Mouse (Mus musculus): Measurements from ENCODE around the gene Syt9. TPM values are rescaled to one million over a fixed set of nuclear protein-coding genes. Genes with fewer than 3 reads are reported as not detected.

Gene Syt9
- polyA plus RNA-seq (2015; fragmentation: Nextera tagmentation; extraction: Ambion mirVana): 3.9 and 4.2 TPM in 2 replicates

DNA sequence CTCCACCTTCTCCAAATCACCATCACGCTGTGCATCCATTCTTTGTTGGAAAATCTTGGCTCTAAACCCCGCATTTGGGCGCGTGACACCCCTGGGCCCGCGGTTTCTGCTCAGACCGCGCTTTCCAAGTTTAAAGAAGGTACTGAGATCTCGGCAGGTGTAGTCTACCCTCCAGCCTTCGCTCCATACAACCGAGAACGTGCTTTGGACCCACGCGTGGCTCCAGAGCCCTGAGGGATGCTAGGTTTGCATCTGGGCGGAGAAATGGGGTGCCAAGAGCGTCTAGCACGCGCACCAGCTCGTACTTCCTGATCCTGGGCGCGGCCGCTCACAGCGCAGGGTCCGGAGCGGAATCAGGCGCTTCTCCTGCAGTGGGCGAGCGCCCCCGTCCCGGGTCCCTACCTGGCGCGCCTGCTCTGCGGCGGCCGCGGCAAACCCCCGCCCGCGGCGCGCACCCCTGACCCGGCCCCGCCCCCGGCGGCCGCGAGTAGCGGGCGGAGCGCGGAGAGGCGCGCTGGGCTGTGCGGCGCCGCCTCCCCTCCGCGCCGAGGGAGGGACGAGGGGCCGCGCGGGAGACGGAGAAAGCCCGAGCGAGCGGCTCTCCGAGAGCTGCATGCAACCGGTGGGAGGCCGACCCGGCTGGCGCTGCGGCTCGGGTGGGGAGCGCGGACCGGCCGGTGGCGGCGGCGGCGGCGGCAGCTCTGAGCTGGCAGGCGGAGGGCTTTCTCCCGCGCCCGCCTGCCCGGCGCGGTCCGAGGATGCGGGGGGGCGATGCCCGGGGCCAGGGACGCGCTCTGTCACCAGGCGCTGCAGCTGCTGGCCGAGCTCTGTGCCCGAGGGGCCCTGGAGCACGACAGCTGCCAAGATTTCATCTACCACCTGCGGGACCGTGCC, at the start of gene Syt9:
Gene Syt9, plus strand, starts transcription at position 497 of the 894 bp plus-strand sequence.
- 1% methylated on average over 81 of the region's 102 CpGs for WGBS
- H3K27me3 ChIP-seq: peaks cover 76% of the 10 kb centered on the region
- H3K4me3 ChIP-seq: peak within 1 kb of the TSS; percentile 65
- peak; percentile 89 for ATAC-seq (ENCODE audit: insufficient number of reproducible peaks, insufficient read depth, low FRiP score, low TSS enrichment, low read depth)
- no peaks in the 10 kb centered on the region for H3K36me3 ChIP-seq
- H3K9ac ChIP-seq: peak within 1 kb of the TSS; percentile 73
- peaks cover 13% of the 10 kb centered on the region for H3K4me1 ChIP-seq
- no peak within 1 kb of the TSS for H3K27ac ChIP-seq
- peak within 1 kb of the TSS; percentile 99 for H3K4me2 ChIP-seq
- H3K9me3 ChIP-seq: no peaks in the 10 kb centered on the region

DNA sequence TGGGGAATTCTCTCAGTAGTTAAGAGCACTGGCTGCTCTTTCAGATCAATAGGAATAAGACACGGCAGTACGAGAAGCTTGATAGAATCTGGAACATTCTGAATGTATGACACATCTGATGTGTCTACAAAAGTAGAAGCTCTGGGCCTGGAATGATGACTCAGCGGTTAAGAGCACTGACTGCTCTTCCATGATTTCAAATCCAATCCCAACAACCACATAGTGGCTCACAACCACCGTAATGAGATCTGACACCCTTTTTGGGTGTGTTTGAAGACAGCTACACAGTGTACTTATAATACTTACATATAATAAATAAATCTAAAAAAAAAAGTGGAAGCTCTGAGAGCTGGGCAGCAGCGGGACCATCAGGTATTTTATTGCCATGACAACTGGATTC, 31.5 kb upstream of the Syt9 start:
- no peak overlapping the region for H3K4me3 ChIP-seq
- WGBS: 86% methylated on average over 5 of the region's 5 CpGs
- H3K4me2 ChIP-seq: no peak overlapping the region
- H3K9ac ChIP-seq: no peak overlapping the region
- H3K9me3 ChIP-seq: no peaks in the 10 kb centered on the region
- no peaks in the 10 kb centered on the region for H3K36me3 ChIP-seq
- H3K27ac ChIP-seq: no peak overlapping the region
- no peaks in the 10 kb centered on the region for H3K27me3 ChIP-seq
- no peaks in the 10 kb centered on the region for H3K4me1 ChIP-seq
- ATAC-seq (ENCODE audit: insufficient number of reproducible peaks, insufficient read depth, low FRiP score, low TSS enrichment, low read depth): no peak

DNA sequence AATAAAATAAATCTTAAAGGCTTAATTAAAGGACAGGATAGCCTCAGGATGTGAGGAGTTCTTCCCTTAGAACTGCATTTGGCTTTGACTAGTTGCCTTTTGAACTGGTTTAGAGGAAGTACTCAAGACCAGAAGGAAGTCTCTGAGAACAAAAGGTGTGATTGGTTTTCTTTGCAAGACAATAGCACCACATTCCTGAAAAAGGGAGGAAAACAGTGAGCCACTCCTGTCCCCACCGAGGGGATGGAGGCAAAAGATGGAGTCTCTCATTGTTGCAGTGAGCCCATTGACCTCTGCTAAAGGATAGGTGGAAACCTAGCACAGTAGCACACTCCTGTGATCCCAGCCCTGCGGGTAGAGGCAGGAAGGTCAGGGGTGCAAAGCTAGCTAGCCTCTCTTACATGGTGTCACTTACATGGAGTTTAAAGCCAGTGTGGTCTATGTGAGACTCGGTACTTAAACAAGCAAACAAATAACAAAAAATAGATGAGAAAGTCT, 30.9 kb upstream of the Syt9 start:
- Histone ChIP-seq H3K4me2 (no peak overlapping the region), H3K27me3 (no peaks in the 10 kb centered on the region), H3K4me1 (no peaks in the 10 kb centered on the region), H3K4me3 (no peak overlapping the region), H3K27ac (no peak overlapping the region), H3K9me3 (no peaks in the 10 kb centered on the region), H3K9ac (no peak overlapping the region), H3K36me3 (no peaks in the 10 kb centered on the region)
- no peak for ATAC-seq (ENCODE audit: insufficient number of reproducible peaks, insufficient read depth, low FRiP score, low TSS enrichment, low read depth)
- 51% methylated on average over 3 of the region's 3 CpGs for whole genome bisulfite sequencing

DNA sequence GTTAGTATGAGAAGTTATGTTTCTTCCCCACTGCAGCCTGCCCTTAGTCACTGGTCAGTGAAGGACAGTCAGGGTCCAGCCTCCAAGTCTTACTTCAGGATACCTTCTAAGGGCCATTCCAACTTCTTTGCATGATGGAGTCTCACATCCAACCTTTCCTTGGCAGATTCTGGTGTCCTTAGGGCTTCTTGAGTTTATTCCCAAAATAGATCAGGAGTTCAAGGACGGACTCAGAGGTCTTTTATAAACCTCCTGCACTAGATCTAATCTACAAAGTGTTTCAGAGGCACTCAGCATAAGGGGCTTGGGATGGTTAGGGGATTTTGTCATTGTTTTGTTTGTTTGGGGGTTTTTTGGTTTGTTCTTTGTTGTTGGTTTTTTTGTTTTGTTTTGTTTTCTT, 30.3 kb upstream of the Syt9 start:
- WGBS: 78% methylated on average over 1 of the region's 1 CpGs

DNA sequence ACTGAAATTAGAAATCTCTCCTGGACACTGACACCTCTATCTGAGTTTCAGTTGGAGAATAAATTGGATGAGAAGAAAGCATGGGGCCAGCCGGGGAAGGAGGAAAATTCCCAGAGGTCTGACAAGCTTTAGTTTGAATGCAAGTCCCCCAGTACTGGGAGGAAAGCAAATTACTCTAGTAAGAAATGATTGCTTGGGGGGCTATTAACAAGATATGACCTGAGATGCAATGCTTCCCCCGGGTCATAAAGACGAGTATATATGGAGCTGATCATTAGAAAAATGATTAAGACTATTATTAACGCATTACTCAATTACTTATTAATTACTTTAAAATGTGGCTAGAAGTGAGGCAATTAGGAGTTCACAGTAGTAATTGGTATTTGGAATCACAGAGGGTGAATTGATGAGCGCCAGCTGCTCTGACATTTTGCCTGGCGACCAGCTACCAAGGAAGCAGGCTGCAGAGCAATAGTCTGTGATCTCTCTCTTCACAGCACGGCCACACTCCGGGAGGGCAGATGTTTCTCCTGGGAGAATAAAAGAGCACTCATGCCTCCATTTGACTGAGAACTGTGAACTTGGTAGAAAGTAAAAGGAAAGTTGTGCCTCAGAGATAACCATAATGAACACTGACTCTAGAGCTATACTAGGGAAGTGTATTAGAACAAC, 28.9 kb upstream of the Syt9 start:
- no peaks in the 10 kb centered on the region for H3K36me3 ChIP-seq
- H3K4me2 ChIP-seq: no peak overlapping the region
- no peaks in the 10 kb centered on the region for H3K4me1 ChIP-seq
- no peaks in the 10 kb centered on the region for H3K27me3 ChIP-seq
- no peaks in the 10 kb centered on the region for H3K9me3 ChIP-seq
- no peak overlapping the region for H3K4me3 ChIP-seq
- H3K9ac ChIP-seq: no peak overlapping the region
- no peak overlapping the region for H3K27ac ChIP-seq
- WGBS: 59% methylated on average over 8 of the region's 8 CpGs
- ATAC-seq (ENCODE audit: insufficient number of reproducible peaks, insufficient read depth, low FRiP score, low TSS enrichment, low read depth): no peak

More for the DNA sequence above, 30.3 kb upstream of the Syt9 start:
- no peak for ATAC-seq (ENCODE audit: insufficient number of reproducible peaks, insufficient read depth, low FRiP score, low TSS enrichment, low read depth)
- no peaks in the 10 kb centered on the region for H3K36me3 ChIP-seq
- H3K9me3 ChIP-seq: no peaks in the 10 kb centered on the region
- H3K4me3 ChIP-seq: no peak overlapping the region
- no peaks in the 10 kb centered on the region for H3K4me1 ChIP-seq
- no peak overlapping the region for H3K27ac ChIP-seq
- no peak overlapping the region for H3K4me2 ChIP-seq
- H3K27me3 ChIP-seq: no peaks in the 10 kb centered on the region
- no peak overlapping the region for H3K9ac ChIP-seq

DNA sequence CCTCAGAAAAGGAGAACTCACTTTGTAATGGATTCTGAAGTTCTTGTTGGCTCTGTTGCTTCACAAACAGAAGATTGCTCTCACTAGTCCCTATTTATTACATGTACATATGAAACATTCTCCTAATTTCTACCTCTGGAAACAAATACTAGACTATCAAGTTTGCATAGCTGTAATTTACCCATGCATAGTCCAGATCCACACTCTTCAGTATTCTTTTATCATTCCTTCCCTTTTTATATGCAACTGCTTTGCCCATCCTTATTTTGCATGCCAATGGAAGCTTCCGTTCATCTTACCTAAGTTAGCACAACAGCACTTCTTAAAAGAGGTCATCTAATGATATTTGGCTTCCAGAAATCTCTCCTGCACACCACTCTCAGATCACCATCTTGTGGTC, 21.3 kb upstream of the Syt9 start:
- WGBS: 80% methylated on average over 1 of the region's 1 CpGs
- Histone ChIP-seq H3K4me3 (no peak overlapping the region), H3K27ac (no peak overlapping the region), H3K9me3 (no peaks in the 10 kb centered on the region), H3K9ac (no peak overlapping the region), H3K4me2 (no peak overlapping the region), H3K4me1 (no peaks in the 10 kb centered on the region), H3K36me3 (no peaks in the 10 kb centered on the region), H3K27me3 (no peaks in the 10 kb centered on the region)
- ATAC-seq (ENCODE audit: insufficient number of reproducible peaks, insufficient read depth, low FRiP score, low TSS enrichment, low read depth): no peak

DNA sequence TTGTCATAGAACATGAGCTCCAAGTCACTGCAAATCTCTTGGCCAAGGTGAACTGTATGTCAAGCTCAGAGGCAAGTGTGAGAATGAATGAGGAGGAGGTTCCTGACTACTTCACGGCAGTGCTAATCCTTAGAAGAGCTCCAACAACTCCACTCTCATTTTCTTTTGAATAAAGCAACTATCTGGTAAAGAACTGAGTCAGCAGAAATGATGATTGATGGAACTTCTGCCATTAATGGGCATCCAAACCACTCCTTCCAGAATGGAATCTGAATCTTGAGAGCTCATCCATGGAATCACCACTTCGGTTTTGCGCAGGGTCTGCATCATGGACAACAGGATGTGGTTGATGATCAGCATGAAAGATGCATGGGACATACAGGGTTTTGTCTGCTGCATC, 8.4 kb upstream of the Syt9 start:
- H3K9ac ChIP-seq: no peak overlapping the region
- peaks cover 6% of the 10 kb centered on the region; the same call in 1 of the 2 replicates for H3K27me3 ChIP-seq
- H3K4me2 ChIP-seq: no peak overlapping the region
- no peaks in the 10 kb centered on the region for H3K4me1 ChIP-seq
- no peak for ATAC-seq (ENCODE audit: insufficient number of reproducible peaks, insufficient read depth, low FRiP score, low TSS enrichment, low read depth)
- no peak overlapping the region for H3K27ac ChIP-seq
- no peaks in the 10 kb centered on the region for H3K36me3 ChIP-seq
- no peaks in the 10 kb centered on the region for H3K9me3 ChIP-seq
- WGBS: 95% methylated on average over 3 of the region's 3 CpGs
- H3K4me3 ChIP-seq: no peak overlapping the region

DNA sequence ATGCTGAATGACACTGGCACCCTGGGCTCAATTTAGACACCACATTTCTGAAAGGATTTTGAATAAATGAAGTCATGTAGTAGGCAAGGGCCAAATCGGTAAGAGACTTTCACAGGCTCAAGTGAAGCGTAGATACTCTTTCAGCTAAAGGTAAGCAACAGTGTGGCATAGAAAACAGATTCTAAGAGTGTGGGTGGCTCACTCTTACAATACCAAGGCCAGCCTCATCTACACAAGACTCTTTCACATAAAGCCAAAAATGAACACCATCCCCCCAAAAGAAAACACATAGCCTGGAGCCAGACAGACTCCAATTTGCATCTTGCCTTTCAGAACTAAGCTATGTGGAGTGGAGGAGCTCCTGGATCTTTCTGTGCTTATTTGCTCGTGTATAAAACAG, 7.9 kb upstream of the Syt9 start:
- Histone ChIP-seq H3K4me3 (no peak overlapping the region), H3K4me2 (no peak overlapping the region), H3K27ac (no peak overlapping the region), H3K4me1 (no peaks in the 10 kb centered on the region), H3K9me3 (no peaks in the 10 kb centered on the region), H3K27me3 (peaks cover 11% of the 10 kb centered on the region; the same call in 1 of the 2 replicates), H3K9ac (no peak overlapping the region), H3K36me3 (no peaks in the 10 kb centered on the region)
- no peak for ATAC-seq (ENCODE audit: insufficient number of reproducible peaks, insufficient read depth, low FRiP score, low TSS enrichment, low read depth)
- WGBS: 70% methylated on average over 3 of the region's 3 CpGs

DNA sequence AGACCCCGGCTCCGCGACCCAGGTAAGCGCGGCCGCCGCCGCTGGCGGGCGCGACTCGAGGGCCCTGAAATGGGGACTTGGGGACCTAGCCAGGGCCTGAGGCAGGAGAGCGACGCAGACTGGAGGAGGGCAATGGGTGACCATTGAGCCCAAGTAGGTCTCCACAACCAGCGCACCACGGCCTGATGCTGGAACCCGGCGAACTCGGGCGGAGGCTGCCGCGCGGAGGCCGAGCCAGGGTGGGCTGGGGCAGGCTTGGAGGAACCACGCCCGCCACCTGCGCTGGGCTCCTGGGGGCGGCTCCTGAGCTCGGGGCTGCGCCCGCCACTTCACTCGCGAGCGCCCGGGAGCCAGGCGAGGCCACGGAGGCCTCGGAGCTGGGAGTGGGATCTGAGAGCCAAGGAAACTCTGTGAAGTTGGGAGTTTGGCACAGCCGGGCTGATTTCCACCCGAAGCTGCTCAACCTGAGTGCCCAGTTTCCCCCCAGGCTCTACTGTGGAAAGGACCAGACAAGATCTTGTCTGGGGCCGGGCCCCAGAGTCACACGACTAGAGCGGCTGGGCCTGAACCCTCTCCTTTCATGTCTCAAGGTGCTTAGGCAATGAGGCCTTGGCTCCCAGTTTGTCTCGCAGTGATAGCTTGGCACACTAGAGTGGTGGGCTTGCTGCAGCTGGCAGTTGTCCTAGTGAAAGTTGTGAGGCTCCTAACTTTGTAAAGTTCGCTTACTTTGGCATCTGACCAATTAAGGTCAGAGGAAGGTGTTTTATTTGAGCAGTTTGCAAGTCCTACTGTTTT, 795 bp downstream of the Syt9 start:
- H3K4me1 ChIP-seq: peaks cover 13% of the 10 kb centered on the region
- H3K36me3 ChIP-seq: no peaks in the 10 kb centered on the region
- 3% methylated on average over 37 of the region's 45 CpGs for WGBS
- H3K27me3 ChIP-seq: peaks cover 75% of the 10 kb centered on the region
- ATAC-seq (ENCODE audit: insufficient number of reproducible peaks, insufficient read depth, low FRiP score, low TSS enrichment, low read depth): no peak
- peak overlapping the region; percentile 65 for H3K4me3 ChIP-seq
- peak overlapping the region; percentile 73 for H3K9ac ChIP-seq
- H3K4me2 ChIP-seq: peak overlapping the region; percentile 99
- no peaks in the 10 kb centered on the region for H3K9me3 ChIP-seq
- no peak overlapping the region for H3K27ac ChIP-seq

DNA sequence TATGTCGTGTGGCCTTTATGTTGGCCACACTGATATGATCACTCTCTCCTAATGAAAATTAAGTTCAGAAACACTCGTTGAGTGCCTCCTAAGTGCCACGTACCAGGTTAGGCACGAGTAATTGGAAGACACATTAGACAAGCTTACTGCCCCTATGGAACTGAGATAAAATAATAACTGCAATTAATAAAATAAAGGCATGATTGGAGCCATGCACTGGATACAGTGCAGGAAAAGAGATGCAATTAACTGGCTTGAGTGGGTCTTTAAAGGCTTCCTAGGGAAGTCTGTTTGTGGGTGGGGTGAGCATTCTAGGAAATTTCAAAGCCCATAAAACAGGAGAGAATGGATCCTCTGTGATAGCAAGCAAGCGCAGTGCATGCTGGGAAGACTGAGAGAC, 10.0 kb downstream of the Syt9 start:
- no peaks in the 10 kb centered on the region for H3K36me3 ChIP-seq
- no peak overlapping the region for H3K9ac ChIP-seq
- H3K27me3 ChIP-seq: no peaks in the 10 kb centered on the region
- no peak overlapping the region for H3K27ac ChIP-seq
- H3K4me3 ChIP-seq: no peak overlapping the region
- ATAC-seq (ENCODE audit: insufficient number of reproducible peaks, insufficient read depth, low FRiP score, low TSS enrichment, low read depth): no peak
- H3K4me2 ChIP-seq: no peak overlapping the region
- no peaks in the 10 kb centered on the region for H3K4me1 ChIP-seq
- WGBS: 84% methylated on average over 5 of the region's 5 CpGs
- H3K9me3 ChIP-seq: no peaks in the 10 kb centered on the region

DNA sequence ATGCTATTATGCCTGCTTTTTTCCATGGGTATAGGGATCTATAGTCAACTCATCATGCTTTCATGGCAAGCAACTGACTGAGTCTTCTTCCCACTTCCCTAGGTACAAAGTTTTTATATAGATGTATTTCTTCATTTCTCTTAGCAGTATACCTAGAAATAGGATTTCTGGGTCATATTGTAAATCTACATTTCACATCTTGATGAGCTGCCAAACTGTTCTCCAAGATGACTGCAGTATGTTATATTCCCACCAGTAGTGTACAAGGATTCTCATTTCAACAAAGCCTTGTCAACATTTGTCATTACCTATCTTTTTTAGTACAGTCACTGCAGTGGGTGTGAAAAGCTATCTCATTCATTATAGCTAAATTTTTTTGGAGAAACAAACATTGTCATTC, 19.1 kb downstream of the Syt9 start:
- H3K4me2 ChIP-seq: no peak overlapping the region
- H3K36me3 ChIP-seq: no peaks in the 10 kb centered on the region
- no peak overlapping the region for H3K27ac ChIP-seq
- no peaks in the 10 kb centered on the region for H3K27me3 ChIP-seq
- no peak for ATAC-seq (ENCODE audit: insufficient number of reproducible peaks, insufficient read depth, low FRiP score, low TSS enrichment, low read depth)
- H3K4me3 ChIP-seq: no peak overlapping the region
- H3K9me3 ChIP-seq: no peaks in the 10 kb centered on the region
- no peak overlapping the region for H3K9ac ChIP-seq
- H3K4me1 ChIP-seq: no peaks in the 10 kb centered on the region

Data from embryonic facial prominence, embryonic 13.5 days (tissue).